Mouse (Mus musculus) bone marrow macrophage, adult 2 months (primary cell): ENCODE results near the gene Apoh. TPM values are rescaled to one million over a fixed set of nuclear protein-coding genes. Genes with fewer than 3 reads are reported as not detected.

Experiments
- H3K27ac ChIP-seq: 2 replicates; pipeline ENCODE4 v1.5.1; 2012; ENCODE audit warnings: low read depth, low read length; ENCODE audit not compliant: insufficient read depth
- H3K4me1 ChIP-seq: 2 replicates; pipeline ENCODE4 v1.6.1; 2012; ENCODE audit warnings: low read length; ENCODE audit not compliant: control insufficient read depth, insufficient read depth
- H3K4me3 ChIP-seq: 2 replicates; pipeline ENCODE4 v1.5.1; 2012; ENCODE audit warnings: mild to moderate bottlenecking, low read length, moderate library complexity; ENCODE audit not compliant: insufficient read depth
- CTCF ChIP-seq: IDR thresholded peaks from 2 replicates; pipeline ENCODE4 v1.5.1; 2012; ENCODE audit warnings: low read depth, mild to moderate bottlenecking, low read length, moderate library complexity
- POLR2A ChIP-seq: IDR thresholded peaks from 2 replicates; pipeline ENCODE4 v1.6.1; 2012; ENCODE audit warnings: mild to moderate bottlenecking, low read depth, low read length, borderline replicate concordance
- polyA plus RNA-seq: library from polyadenylated mRNA; stranded (reverse); fragments of >200 nt; gene quantifications from 2 replicates; pipeline ENCODE4 v1.2.4, GENCODE M21; 2012; ENCODE audit not compliant: missing spikeins, insufficient read depth, insufficient read length

Gene Apoh
- polyA plus RNA-seq, 1 experiment = not detected

DNA sequence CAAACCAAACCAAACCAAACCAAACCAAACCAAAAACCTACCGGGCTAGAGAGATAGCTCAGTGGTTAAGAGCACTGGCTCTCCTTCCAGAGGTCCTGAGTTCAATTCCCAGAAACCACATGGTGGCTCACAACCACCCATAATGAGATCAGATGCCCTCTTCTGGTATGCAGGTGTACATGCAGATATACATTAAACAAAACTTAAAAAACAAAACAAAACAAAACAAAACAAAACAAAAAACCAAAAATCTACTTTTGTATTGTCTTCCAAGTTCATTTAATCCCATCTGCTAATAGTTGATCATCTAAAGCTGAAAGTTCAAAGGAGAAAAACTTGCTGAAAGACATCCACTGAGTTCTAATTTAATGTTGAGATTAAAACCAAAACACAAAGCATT, 73.2 kb downstream of the Apoh start:
- no peak overlapping the region for H3K27ac ChIP-seq
- TF ChIP-seq CTCF = no peak

DNA sequence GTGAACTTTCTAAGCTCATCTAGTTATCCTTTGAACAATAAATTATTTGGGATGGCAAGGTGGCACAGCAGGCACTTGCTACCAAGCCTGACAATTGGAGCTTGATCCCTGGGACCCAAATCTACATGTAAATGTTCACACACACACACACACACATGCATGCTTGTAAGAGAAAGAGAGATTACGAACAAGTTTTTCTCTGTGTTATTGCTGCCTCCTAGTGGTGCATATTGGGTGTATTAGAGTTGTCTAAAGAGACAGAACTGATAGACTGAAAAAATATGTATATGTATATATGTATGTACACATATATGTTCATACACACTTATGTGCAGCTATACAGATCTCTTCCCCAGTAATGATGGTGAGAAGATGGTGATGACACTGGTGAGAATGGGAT, 75.4 kb downstream of the Apoh start:
- TF ChIP-seq CTCF (no peak), POLR2A (no peak)
- Histone ChIP-seq H3K27ac (no peak overlapping the region), H3K4me1 (no peaks in the 10 kb centered on the region), H3K4me3 (no peak overlapping the region)

More for the DNA sequence above, 73.2 kb downstream of the Apoh start:
- H3K4me3 ChIP-seq = no peak overlapping the region
- H3K4me1 ChIP-seq = no peaks in the 10 kb centered on the region

DNA sequence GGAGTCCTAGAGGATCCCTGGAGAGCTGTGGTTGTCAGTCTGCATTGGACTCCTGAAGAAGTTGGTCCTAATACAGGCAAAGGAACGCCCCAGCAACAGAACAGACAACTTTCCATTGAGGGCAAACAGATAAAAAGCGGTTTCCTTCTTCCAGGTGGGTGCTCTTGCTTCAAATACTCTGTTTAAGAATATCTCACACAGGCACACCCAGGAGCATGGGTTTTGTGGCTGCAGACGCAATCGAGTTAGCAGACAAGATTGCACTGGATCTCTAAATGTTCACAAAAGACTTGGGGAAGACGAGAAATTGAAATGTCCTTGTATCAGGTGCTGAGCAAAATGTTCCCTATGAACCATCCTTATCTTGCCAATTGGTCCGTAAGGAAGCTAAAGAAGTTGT, 76.1 kb downstream of the Apoh start:
- no peak overlapping the region for H3K27ac ChIP-seq
- H3K4me3 ChIP-seq = no peak overlapping the region
- TF ChIP-seq CTCF (no peak), POLR2A (no peak)

DNA sequence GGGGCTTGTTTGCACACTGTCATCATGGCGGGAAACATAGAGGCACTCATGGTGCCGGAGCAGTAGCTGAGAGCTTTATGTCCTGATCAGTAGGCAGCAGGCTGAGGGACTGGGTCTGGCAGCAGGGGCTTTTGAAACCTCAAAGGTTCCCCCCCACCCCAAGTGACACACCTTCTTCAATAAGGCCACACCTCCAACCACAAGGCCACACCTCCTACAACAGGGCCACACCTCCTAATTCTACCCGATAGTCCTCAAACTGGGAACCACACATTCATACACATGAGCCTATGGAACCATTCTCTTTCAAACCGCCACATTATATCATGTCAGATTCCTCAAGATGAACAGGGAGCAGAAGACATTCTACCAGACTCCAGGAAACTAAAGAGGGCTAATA, 77.6 kb downstream of the Apoh start:
- H3K4me3 ChIP-seq = no peak overlapping the region
- H3K27ac ChIP-seq = no peak overlapping the region
- TF ChIP-seq CTCF = no peak
- TF ChIP-seq POLR2A = no peak
- H3K4me1 ChIP-seq = no peaks in the 10 kb centered on the region

More for the DNA sequence above, 76.1 kb downstream of the Apoh start:
- H3K4me1 ChIP-seq = no peaks in the 10 kb centered on the region

- TF ChIP-seq POLR2A = no peak
- TF ChIP-seq CTCF = no peak
- Histone ChIP-seq H3K4me3 (no peak overlapping the region), H3K27ac (no peak overlapping the region), H3K4me1 (no peaks in the 10 kb centered on the region)
Observed at GRCm38 (mm10) chr11:108423221-108423620, 80.1 kb downstream of the Apoh start.

GRCm38 (mm10) chr11:108424111-108424510, 81.0 kb downstream of the Apoh start:
- Histone ChIP-seq H3K4me3 (no peak overlapping the region), H3K27ac (no peak overlapping the region), H3K4me1 (no peaks in the 10 kb centered on the region)
- TF ChIP-seq POLR2A (no peak), CTCF (no peak)

DNA sequence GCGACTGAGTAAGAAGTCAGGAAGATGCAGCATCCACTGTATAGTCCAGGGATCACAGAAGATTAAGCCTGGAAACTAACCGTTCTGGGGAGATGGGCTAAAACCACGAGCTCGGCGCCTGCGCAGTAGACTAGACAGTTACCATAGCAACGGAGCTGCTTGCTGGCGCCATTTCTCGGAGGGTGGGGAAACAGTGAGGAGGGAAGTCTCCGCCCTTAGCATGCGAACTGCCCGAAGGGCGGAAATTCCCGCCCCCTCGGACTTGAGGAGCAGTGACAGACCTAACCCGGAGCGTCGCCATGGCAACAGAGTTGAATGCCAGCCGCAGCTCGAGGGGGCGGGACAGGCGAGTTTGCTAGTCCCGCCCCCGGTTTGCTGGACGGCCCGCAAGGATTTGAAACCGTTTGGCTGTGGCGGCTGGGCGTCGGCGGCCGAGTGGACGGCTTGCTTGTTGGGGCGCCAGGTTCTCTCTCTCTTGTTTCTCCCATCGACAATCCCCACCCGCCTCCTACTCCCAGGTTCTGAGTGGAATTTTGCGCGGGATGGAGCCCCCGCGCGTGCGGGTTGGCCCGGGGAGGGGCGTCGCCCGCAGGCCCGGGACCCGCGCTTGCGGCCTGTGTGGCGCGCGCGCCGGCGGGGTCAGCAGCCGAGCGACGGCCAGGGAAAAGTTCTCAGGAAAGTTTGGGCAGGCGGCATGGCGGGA, 81.9 kb downstream of the Apoh start, which contains the start of gene Cep112:
Gene Cep112, plus strand, starts transcription at position 304 of the 703 bp plus-strand sequence.
- Histone ChIP-seq H3K4me3 (peak within 1 kb of the TSS; percentile 60), H3K4me1 (no peaks in the 10 kb centered on the region), H3K27ac (no peak within 1 kb of the TSS)
- TF ChIP-seq POLR2A (no peak), CTCF (no peak)

DNA sequence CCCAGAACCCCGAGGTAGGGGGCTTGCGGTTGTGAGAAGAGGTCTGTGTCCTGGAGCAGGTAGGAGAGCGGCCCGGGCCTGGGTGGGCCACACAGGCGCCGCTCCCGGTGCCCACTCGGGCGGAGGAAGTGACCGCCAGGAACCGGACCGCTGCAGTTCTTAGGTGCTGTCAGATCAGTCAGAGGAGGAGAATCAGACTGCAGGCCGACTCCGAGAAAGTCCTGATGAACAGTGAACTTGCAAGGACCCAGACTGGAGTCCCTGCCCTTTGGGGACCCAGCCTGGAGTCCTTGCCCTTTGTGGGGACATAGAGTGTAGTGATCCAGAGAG, 82.4 kb downstream of the Apoh start:
- H3K4me3 ChIP-seq = peak overlapping the region; percentile 60
- no peak overlapping the region for H3K27ac ChIP-seq
- no peak for TF ChIP-seq CTCF
- no peak for TF ChIP-seq POLR2A
- H3K4me1 ChIP-seq = no peaks in the 10 kb centered on the region

DNA sequence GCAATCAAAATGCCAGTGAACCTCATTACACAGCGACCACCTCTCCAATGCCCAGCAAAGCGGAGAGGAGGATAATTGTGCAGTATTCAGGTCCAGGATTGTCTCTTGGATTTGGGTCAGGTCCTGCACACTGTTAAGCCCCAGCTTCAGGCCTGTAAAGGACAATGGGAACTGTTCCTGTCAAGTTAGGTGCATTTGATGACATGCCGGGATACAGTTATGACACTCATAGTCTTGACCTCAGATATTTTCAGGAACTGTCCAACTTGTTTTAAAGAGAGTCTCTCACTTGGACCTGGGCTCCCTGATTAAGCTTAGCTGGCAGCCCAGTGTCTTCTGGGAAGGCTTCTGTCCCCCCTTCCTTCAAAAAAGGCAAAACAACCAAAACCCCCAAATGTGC, 82.9 kb downstream of the Apoh start:
- Histone ChIP-seq H3K4me3 (no peak overlapping the region), H3K4me1 (no peaks in the 10 kb centered on the region), H3K27ac (no peak overlapping the region)
- TF ChIP-seq POLR2A (no peak), CTCF (no peak)

GRCm38 (mm10) chr11:108427191-108427590, 84.0 kb downstream of the Apoh start:
- no peak overlapping the region for H3K4me3 ChIP-seq
- no peak overlapping the region for H3K27ac ChIP-seq
- H3K4me1 ChIP-seq = no peaks in the 10 kb centered on the region
- TF ChIP-seq POLR2A (no peak), CTCF (no peak)
